In genomic region chr7:130812407-130812806, GRCm38 (mm10) we compare ENCODE assay signal across 15 mouse cellular contexts. TPM values are rescaled to one million over a fixed set of nuclear protein-coding genes. Genes with fewer than 3 reads are reported as not detected.
DNase-seq lines count a peak whose midpoint lies in the region; ATAC-seq lines count a peak whose summit lies in the region.
"Had no signal": no experiment of that assay in that cellular context is flagged by ENCODE, and none has a peak within 500 bp of the region (broad histone marks: within the 10 kb centered on the region; RNA-seq: fewer than 3 reads in every experiment).

No protein-coding gene starts in this region.

- H3K27me3 ChIP-seq in kidney, embryonic 15.5 days: no peaks in the 10 kb centered on the region
- H3K27me3 ChIP-seq: midbrain, embryonic 12.5 days had no signal

- WGBS in kidney, embryonic 15.5 days: 47% methylated on average over 16 of the region's 16 CpGs

- ATAC-seq in kidney, embryonic 15.5 days (replicated peaks; ENCODE audit: low FRiP score): no peak
- ATAC-seq in granulocyte monocyte progenitor cell, adult 5-6 weeks (replicated peaks; ENCODE audit: poor library complexity, severe bottlenecking): peak; percentile 49

- DNase-seq in kidney, postnatal 25 days: no peak
- DNase-seq in ES-CJ7 (ENCODE audit: low read depth, low spot score): peak; percentile 59
- peak; percentile 18 for DNase-seq in naive thymus-derived CD4-positive, alpha-beta T cell, adult 2 months (ENCODE audit: low read depth)
- no peak for DNase-seq in right cerebral cortex, adult 2 months (ENCODE audit: low spot score in 2 of 2)
- DNase-seq in right cerebral cortex, postnatal 14 days: no peak
- DNase-seq: adrenal gland, adult 8-10 months; cerebellum, adult 9-10 months; spleen, adult 18-20 months; thymus, postnatal 14 days had no signal

- H3K9ac ChIP-seq in kidney, embryonic 15.5 days: no peak overlapping the region
- H3K9ac ChIP-seq: midbrain, embryonic 12.5 days had no signal

- no peaks in the 10 kb centered on the region for H3K9me3 ChIP-seq in kidney, embryonic 15.5 days (replicated peaks)
- H3K9me3 ChIP-seq: heart, embryonic 10.5 days; midbrain, embryonic 12.5 days had no signal

- peaks cover 11% of the 10 kb centered on the region for H3K4me1 ChIP-seq in kidney, embryonic 15.5 days
- H3K4me1 ChIP-seq: midbrain, embryonic 12.5 days had no signal

- H3K4me3 ChIP-seq in kidney, embryonic 15.5 days (replicated peaks): no peak overlapping the region
- H3K4me3 ChIP-seq: heart, embryonic 10.5 days; midbrain, embryonic 12.5 days had no signal

- 0 out of 2 replicates have a peak overlapping the region, but pooled peaks have one; percentile 23 for H3K4me2 ChIP-seq in kidney, embryonic 15.5 days
- H3K4me2 ChIP-seq: midbrain, embryonic 12.5 days had no signal

- no peaks in the 10 kb centered on the region for H3K36me3 ChIP-seq in kidney, embryonic 15.5 days
- H3K36me3 ChIP-seq: heart, embryonic 10.5 days; midbrain, embryonic 12.5 days had no signal

- H3K27ac ChIP-seq in kidney, embryonic 15.5 days: no peak overlapping the region
- H3K27ac ChIP-seq: heart, embryonic 10.5 days; midbrain, embryonic 12.5 days had no signal

RNA-seq across cellular contexts. Expression of gene Btbd16, which starts 38.5 kb away (rescaled TPM):
- not detected in 2 replicates for polyA plus RNA-seq in kidney, embryonic 15.5 days (2015; fragmentation: Nextera tagmentation; extraction: Ambion mirVana)
- total RNA-seq in granulocyte monocyte progenitor cell, adult 5-6 weeks (2014; fragmentation: Nextera tagmentation): 1.1 TPM in 1 of 2 replicates, not detected in the other
- 0.47 TPM in 1 of 2 replicates, not detected in the other for total RNA-seq in granulocyte monocyte progenitor cell, adult 5-6 weeks (2017)
- polyA plus RNA-seq: lung, embryonic 16.5 days; midbrain, embryonic 12.5 days; neural tube, embryonic 14.5 days had no signal

RNA-seq across cellular contexts. Expression of gene Plekha1, which starts 53.1 kb away (rescaled TPM):
- polyA plus RNA-seq in kidney, embryonic 15.5 days (2015; fragmentation: Nextera tagmentation; extraction: Ambion mirVana): 76.5 and 80.9 TPM in 2 replicates
- 17.4 and 24.2 TPM in 2 replicates for total RNA-seq in granulocyte monocyte progenitor cell, adult 5-6 weeks (2014; fragmentation: Nextera tagmentation)
- total RNA-seq in granulocyte monocyte progenitor cell, adult 5-6 weeks (2017): 21.0 and 21.4 TPM in 2 replicates

Comparison
In these comparisons a context has a peak if more than half of its experiments do, and no peak if none do; other contexts are left out.
1. DNase-seq: peak in ES-CJ7 (single experiment) and naive thymus-derived CD4-positive, alpha-beta T cell, adult 2 months (single experiment); none in kidney, postnatal 25 days (0 of 2), right cerebral cortex, adult 2 months (0 of 2) and right cerebral cortex, postnatal 14 days (single experiment).